Mouse (Mus musculus): ENCODE data around the gene Gnat2.

DNA sequence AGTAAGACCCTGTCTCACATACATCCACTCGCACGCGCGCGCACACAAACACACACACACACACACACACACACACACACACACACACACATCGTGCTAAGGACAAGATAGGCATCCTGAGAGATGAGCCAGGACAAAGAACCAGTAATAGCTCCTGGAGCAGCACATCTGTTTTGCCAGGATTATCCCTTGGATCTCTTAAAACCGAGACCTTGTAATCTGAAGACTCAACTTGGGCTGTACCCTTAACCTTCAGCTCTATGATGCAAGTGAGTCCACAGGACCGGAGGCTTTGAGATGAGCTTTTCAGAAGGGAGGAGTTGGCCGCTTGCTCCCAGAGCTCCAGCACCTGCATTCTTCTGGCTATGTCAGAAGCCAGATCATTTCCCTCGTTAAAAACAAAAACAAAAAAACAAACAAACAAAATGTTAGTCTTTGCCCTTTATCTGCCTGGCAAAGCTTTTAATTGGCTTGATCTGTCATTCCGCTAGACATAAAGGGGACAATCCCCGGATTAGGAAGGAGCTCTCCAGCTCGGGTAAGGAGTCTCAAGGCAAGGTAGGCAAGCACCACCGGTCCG, at the start of gene Gnat2:
- TF ChIP-seq CTCF (IDR thresholded peaks at IDR 0.05; ENCODE audit: control insufficient read depth, insufficient read depth, insufficient read length): no peak
- TF ChIP-seq USF1 (IDR thresholded peaks at IDR 0.05; ENCODE audit: low read depth): no peak
- no peak for TF ChIP-seq MAX (IDR thresholded peaks at IDR 0.05)
- TF ChIP-seq CEBPB (IDR thresholded peaks at IDR 0.05; ENCODE audit: low read depth): no peak
